In the genomic region with DNA sequence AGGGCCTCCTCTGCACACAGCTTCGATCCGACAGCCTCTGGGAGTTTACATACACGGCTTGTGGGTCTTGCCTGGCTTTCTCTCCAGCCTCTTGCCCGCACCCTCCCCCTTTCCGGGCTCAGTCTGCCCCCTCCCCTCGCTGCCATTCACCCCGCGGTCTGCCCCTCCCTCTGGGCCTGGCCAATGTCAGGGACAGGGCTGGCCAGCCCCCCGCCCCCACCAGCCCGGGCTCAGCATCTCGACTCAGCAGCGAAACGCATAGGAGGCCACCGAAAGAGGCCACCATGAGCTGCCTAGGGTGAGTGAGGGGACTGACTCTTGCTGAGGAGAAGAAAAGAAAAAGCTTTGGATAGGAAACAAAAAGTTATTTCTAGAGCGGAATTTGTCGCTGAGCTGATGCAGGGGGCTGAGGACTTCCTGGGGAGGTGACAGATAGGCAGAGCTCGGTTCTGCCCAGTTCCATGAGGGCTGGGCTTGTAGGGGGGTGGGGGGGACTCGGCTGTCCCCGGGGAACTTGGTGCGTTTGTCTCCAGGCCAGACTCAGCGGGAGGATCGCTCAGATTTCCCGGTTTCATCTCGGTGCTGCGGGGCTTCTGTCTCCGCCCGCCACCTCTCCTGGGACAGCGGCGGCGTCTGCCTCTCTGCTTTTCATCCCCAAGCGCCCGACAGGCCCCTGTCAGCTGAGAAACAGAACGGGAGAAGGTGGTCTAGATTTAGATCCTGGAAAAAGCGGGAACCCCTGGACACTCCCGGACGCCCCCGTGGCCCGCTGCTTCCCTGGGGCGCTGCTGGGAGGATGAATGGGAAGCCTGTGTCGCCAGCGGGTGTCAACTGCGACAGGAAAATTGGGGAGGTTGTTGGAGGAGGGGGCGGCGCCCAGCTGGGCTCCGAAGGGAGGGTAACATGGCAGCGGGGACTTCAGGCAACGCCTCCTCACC, we compare ENCODE assay signal across 8 mouse cellular contexts. TPM values are rescaled to one million over a fixed set of nuclear protein-coding genes. Genes with fewer than 3 reads are reported as not detected.
DNase-seq lines count a peak whose midpoint lies in the region; ATAC-seq and TF ChIP-seq lines count a peak whose summit lies in the region.

No protein-coding gene starts in this region.

- peak overlapping the region; percentile 6; the same call in 1 of the 2 replicates for H3K4me3 ChIP-seq in testis, adult 2 months (ENCODE audit: control insufficient read depth, low read depth, low read length)
- H3K4me3 ChIP-seq in limb, embryonic 11.5 days (ENCODE audit: low read depth, low read length), result peak overlapping the region; percentile 51
- peak overlapping the region; percentile 47 for H3K4me3 ChIP-seq in neural tube, embryonic 11.5 days (ENCODE audit: low read depth, low read length)

- no peak overlapping the region for H3K27ac ChIP-seq in testis, adult 2 months (ENCODE audit: control insufficient read depth, insufficient read depth, low read depth, low read length)
- H3K27ac ChIP-seq in limb, embryonic 11.5 days (replicated peaks; ENCODE audit: low read depth, low read length), result no peak overlapping the region
- H3K27ac ChIP-seq in neural tube, embryonic 11.5 days (ENCODE audit: low read depth, low read length), result no peak overlapping the region

- peak overlapping the region; percentile 49 for H3K9ac ChIP-seq in limb, embryonic 11.5 days (ENCODE audit: low read length)
- peak overlapping the region; percentile 56 for H3K9ac ChIP-seq in neural tube, embryonic 11.5 days (ENCODE audit: low read length)

- no peaks in the 10 kb centered on the region; the same call in 1 of the 2 replicates for H3K4me1 ChIP-seq in testis, adult 2 months (ENCODE audit: control insufficient read depth, insufficient read depth, low read length)
- no peaks in the 10 kb centered on the region for H3K4me1 ChIP-seq in limb, embryonic 11.5 days (ENCODE audit: control insufficient read depth, insufficient read depth, low read length)
- peaks cover 12% of the 10 kb centered on the region for H3K4me1 ChIP-seq in neural tube, embryonic 11.5 days (ENCODE audit: control insufficient read depth, insufficient read depth, low read length)

- no peaks in the 10 kb centered on the region for H3K36me3 ChIP-seq in testis, adult 2 months (ENCODE audit: control insufficient read depth, insufficient read depth, low read length)
- no peaks in the 10 kb centered on the region for H3K36me3 ChIP-seq in limb, embryonic 11.5 days (ENCODE audit: control insufficient read depth, insufficient read depth, low read length)
- no peaks in the 10 kb centered on the region for H3K36me3 ChIP-seq in neural tube, embryonic 11.5 days (ENCODE audit: control insufficient read depth, insufficient read depth, low read length)

- H3K27me3 ChIP-seq in testis, adult 2 months (ENCODE audit: control insufficient read depth, insufficient read depth, low read length), result no peaks in the 10 kb centered on the region
- peaks cover 22% of the 10 kb centered on the region for H3K27me3 ChIP-seq in limb, embryonic 11.5 days (ENCODE audit: control insufficient read depth, insufficient read depth, low read length)
- H3K27me3 ChIP-seq in neural tube, embryonic 11.5 days (ENCODE audit: control insufficient read depth, insufficient read depth, low read length), result peaks cover 27% of the 10 kb centered on the region

- peak; percentile 81 for ATAC-seq in limb, embryonic 11.5 days (ENCODE audit: insufficient number of reproducible peaks, low FRiP score, low TSS enrichment, low read depth)
- peak; percentile 75 for ATAC-seq in neural tube, embryonic 11.5 days (ENCODE audit: insufficient read depth, low FRiP score, low TSS enrichment)

- TF ChIP-seq CTCF in testis, adult 2 months (IDR thresholded peaks at IDR 0.05; ENCODE audit: control insufficient read depth, insufficient read depth, insufficient replicate concordance, low read depth, low read length), result no peak

- WGBS in limb, embryonic 11.5 days, result under 1% methylated on average over 47 of the region's 47 CpGs
- under 1% methylated on average over 47 of the region's 47 CpGs for WGBS in neural tube, embryonic 11.5 days

- H3K9me3 ChIP-seq in limb, embryonic 11.5 days (ENCODE audit: control insufficient read depth, low read length), result no peaks in the 10 kb centered on the region
- H3K9me3 ChIP-seq in neural tube, embryonic 11.5 days (ENCODE audit: control insufficient read depth, low read length), result no peaks in the 10 kb centered on the region

- H3K4me2 ChIP-seq in limb, embryonic 11.5 days (ENCODE audit: low read depth, severe bottlenecking), result peak overlapping the region; percentile 94
- H3K4me2 ChIP-seq in neural tube, embryonic 11.5 days (ENCODE audit: low read depth), result peak overlapping the region; percentile 94

- DNase-seq in adrenal gland, postnatal 10 days, result peak; percentile 43
- DNase-seq in adrenal gland, adult 8-10 months, result no peak
- no peak for DNase-seq in testis, postnatal 14 days (ENCODE audit: low spot score)
- peak; percentile 85 for DNase-seq in limb, embryonic 11.5 days (ENCODE audit: low spot score)
- peak; percentile 81 for DNase-seq in neural tube, embryonic 11.5 days (ENCODE audit: low spot score)
- no peak for DNase-seq in ovary, adult 18-20 months (ENCODE audit: low spot score)
- no peak for DNase-seq in right cerebral cortex, adult 2 months (ENCODE audit: low spot score in 2 of 2)

- TF ChIP-seq POLR2A in testis, adult 2 months (IDR thresholded peaks at IDR 0.05; ENCODE audit: control insufficient read depth, low read depth, low read length), result no peak

RNA-seq across cellular contexts. Expression of a gene that starts 6.8 kb away (rescaled TPM):
- under 1 TPM; 0.24 to 0.85 TPM for total RNA-seq in adrenal gland, postnatal 10 days (2021)
- 1 to 10 TPM in 1 of 4 experiments, under 1 TPM in 3; 0.61 to 1.2 (median 0.91) TPM for total RNA-seq in adrenal gland, adult 8-10 months (2022)
- polyA plus RNA-seq in testis, adult 2 months (2012; rRNA removed), result 0.05 TPM in 2 replicates
- 0.31 and 0.88 TPM in 2 replicates for polyA plus RNA-seq in limb, embryonic 11.5 days (2014; fragmentation: Nextera tagmentation; extraction: Ambion mirVana)
- polyA plus RNA-seq in neural tube, embryonic 11.5 days (2014; fragmentation: Nextera tagmentation; extraction: Ambion mirVana), result 0.14 TPM in 1 of 2 replicates, not detected in the other

RNA-seq across cellular contexts. Expression of a gene that starts 34.9 kb away (rescaled TPM):
- 10 to 100 TPM; 50.3 to 50.9 TPM for total RNA-seq in adrenal gland, postnatal 10 days (2021)
- total RNA-seq in adrenal gland, adult 8-10 months (2022), result 10 to 100 TPM; 60.3 to 74.8 (median 66.3) TPM
- polyA plus RNA-seq in testis, adult 2 months (2012; rRNA removed), result 390 and 402 TPM in 2 replicates
- polyA plus RNA-seq in limb, embryonic 11.5 days (2014; fragmentation: Nextera tagmentation; extraction: Ambion mirVana), result 74.1 and 75.1 TPM in 2 replicates
- 69.3 and 73.3 TPM in 2 replicates for polyA plus RNA-seq in neural tube, embryonic 11.5 days (2014; fragmentation: Nextera tagmentation; extraction: Ambion mirVana)

RNA-seq across cellular contexts. Expression of a gene that starts 39.7 kb away (rescaled TPM):
- 100 to 1,000 TPM; 105 to 125 TPM for total RNA-seq in adrenal gland, postnatal 10 days (2021)
- 100 to 1,000 TPM in 3 of 4 experiments, 10 to 100 TPM in 1; 97.5 to 115 (median 101) TPM for total RNA-seq in adrenal gland, adult 8-10 months (2022)
- 58.8 and 64.3 TPM in 2 replicates for polyA plus RNA-seq in testis, adult 2 months (2012; rRNA removed)
- 265 and 281 TPM in 2 replicates for polyA plus RNA-seq in limb, embryonic 11.5 days (2014; fragmentation: Nextera tagmentation; extraction: Ambion mirVana)
- polyA plus RNA-seq in neural tube, embryonic 11.5 days (2014; fragmentation: Nextera tagmentation; extraction: Ambion mirVana), result 186 and 199 TPM in 2 replicates

RNA-seq across cellular contexts. Expression of a gene that starts 48.8 kb away (rescaled TPM):
- total RNA-seq in adrenal gland, postnatal 10 days (2021), result 10 to 100 TPM; 23.0 to 23.5 TPM
- total RNA-seq in adrenal gland, adult 8-10 months (2022), result 10 to 100 TPM; 22.1 to 34.5 (median 28.6) TPM
- polyA plus RNA-seq in testis, adult 2 months (2012; rRNA removed), result 19.6 and 21.2 TPM in 2 replicates
- 52.5 and 53.4 TPM in 2 replicates for polyA plus RNA-seq in limb, embryonic 11.5 days (2014; fragmentation: Nextera tagmentation; extraction: Ambion mirVana)
- 56.5 and 57.3 TPM in 2 replicates for polyA plus RNA-seq in neural tube, embryonic 11.5 days (2014; fragmentation: Nextera tagmentation; extraction: Ambion mirVana)

Comparison
In these comparisons a context has a peak if more than half of its experiments do, and no peak if none do; other contexts are left out.
1. DNase-seq: peak in adrenal gland, postnatal 10 days (single experiment), limb, embryonic 11.5 days (single experiment) and neural tube, embryonic 11.5 days (single experiment); none in adrenal gland, adult 8-10 months (single experiment), testis, postnatal 14 days (single experiment), ovary, adult 18-20 months (single experiment) and right cerebral cortex, adult 2 months (0 of 2).
2. Peak in every context shown above with its lines, with median percentiles within 50 percentile points of each other: H3K4me3 ChIP-seq.